Mouse (Mus musculus): ENCODE data around the gene Pdgfc. TPM values are rescaled to one million over a fixed set of nuclear protein-coding genes. Genes with fewer than 3 reads are reported as not detected.

Pdgfc gene
- total RNA-seq, 2 experiments from 2014 or later: 5.0 to 5.6 TPM

DNA sequence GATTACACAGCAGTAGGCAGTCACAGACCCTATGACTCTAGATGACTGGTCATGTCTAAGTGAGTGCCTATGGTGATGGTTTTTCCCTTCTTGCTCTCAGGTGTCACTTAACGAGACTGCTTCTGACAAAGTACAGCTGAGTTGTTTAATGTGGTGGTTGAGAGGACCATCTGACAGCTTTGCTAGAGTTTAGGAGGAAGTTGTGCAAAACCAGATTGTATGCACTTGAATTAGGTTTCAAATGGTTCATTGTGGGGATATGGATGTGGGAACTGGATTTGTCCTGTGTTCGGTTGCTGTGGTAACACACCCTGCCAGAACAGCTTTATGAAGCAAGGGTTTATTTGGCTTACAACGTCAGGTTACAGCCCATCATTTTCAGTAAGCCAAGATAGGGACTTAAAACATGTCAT is 112.9 kb downstream of the Pdgfc start:
- peak; percentile 10 to 70 for DNase-seq (ENCODE audit: low spot score in 2 of 2)

DNA sequence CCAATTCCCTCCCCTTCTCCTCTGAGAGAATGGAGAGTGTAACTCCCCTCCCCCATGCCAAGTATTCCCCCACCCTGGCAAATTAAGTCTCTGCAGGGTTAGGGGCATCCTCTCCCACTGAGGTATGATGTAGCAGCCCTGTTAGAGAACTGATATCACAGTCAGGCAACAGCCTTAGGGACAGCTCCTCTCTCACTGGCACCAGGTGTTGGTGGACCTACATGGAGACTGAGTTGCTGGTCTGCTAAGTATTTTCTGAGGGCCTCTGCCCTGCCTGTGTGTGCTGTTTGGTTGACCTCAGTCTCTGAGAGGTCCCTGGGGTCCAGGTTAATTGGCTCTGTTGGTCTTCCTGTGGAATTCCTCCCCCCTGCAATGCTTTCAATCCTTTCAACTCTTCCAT is 114.0 kb downstream of the Pdgfc start:
- DNase-seq (ENCODE audit: low spot score in 2 of 2): no peak

DNA sequence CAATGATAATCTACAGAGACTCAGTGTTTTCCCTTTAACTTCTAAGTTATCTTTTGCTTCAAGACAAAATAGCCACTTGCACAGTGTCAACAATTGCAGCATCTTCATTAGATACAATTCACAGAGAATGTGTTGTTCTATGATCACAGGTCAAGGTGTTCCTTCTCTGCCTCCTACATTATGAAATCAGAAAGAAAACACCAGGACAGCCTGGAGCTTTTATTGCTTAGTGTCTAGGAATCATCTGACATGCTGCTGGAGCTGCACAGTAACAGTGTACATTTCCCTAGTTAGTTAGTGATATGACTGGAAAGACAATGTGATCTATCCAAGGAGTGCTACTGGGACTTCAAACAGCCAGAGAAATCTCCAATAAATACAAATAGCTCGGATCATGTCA is 118.2 kb downstream of the Pdgfc start:
- no peak for DNase-seq (ENCODE audit: low spot score in 2 of 2)

DNA sequence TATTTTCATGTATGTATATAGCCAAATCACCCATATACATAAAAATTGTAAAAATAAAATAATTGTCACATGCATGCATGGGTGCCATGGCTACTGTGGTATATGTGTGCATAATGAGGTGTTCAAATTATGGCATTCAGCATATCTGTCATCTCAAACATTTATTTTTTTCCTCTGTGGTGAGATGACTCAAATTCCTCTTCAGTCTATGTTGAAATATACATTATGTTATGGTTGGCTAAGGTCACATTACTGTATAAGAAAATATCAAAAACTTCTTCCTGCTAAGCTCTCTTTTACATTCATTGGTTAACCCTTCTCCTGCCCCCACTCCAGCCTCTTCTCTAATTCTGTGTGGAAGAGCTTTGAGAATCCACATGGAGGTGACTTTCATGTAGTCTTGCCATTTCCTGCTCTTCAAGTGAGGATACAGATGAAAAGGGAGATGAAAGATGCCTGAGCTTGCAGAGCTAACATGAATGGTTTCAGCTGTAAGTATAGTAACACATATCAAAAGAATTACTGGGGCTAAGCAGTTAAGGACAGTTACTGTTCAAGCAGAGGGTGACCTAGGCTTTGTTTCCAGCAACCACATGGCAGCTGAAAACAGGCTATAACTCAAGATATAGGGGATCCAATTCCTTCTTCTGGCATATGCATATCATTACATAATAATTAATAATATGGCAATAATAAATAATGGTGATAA is 124.4 kb downstream of the Pdgfc start:
- no peak for DNase-seq (ENCODE audit: low spot score in 2 of 2)

DNA sequence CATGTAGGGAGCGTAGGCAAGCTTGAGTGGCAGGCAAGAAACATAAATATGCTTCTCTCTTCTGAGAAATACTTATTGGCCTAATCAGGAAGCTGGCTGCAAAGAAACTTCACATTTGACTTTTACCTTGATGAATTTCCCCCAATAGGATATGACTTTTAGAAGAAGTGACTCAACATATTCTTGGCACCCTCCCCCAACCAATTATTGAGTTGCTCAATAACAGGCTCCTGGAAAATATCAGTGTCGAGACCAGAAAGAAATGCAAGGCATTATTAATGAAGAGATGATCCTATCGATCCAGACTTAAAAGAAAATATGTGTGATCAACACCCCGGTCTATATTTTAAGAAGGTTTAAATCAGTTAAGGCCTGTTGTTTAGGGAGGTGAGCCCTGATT is 125.9 kb downstream of the Pdgfc start:
- no peak for DNase-seq (ENCODE audit: low spot score in 2 of 2)

DNA sequence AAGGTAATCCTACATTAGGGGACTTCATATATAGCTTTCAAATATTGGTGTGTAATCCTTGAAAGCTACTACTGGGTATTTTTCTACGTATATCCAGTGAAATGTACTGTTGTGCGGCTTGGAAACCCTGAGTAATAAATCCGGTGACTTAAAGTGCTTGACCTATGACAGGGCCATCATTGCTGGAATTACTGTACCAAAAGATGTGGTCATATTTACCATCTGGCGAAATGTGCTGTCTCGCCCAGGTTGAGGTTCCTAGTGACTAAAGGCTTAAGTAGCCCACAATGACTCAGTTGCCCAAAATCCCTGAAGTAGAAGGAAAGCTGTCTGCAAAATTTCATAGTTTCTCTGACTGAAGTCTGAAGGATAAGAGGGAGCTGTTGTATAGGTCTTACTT is 127.9 kb downstream of the Pdgfc start:
- no peak for DNase-seq (ENCODE audit: low spot score in 2 of 2)

DNA sequence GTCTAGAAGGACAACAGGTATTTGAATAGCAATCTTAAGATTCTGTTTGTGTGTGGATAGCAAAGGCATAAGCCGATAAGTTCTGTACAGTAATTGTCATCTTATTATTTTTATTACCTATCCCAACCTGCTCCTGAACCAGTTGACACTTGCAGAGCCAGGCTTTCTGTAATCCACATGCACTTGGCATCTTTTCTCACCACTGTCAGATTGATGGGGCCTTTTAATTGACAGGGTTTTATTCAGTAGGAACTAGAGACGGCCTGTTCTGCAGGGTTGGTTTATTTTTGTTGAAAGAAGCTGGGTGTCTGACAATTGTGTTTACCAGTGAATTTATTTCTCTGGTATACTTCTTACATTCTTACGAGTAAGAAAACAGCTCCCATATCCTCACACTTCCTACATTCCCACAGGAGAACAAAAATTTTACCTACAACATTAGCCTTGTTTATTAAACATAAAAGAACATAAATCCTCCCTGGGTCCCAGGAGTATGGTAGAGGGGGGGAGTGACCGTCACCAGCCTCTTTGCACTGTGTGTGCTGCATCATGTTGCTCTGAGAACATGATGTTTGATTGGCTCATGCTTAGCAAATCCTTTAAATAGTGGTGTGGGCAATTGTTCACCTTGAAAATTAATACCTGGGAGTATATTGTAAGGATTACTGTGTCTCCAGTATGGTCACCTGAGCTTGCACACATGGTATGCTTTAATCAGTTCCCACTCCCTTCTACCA is 134.0 kb downstream of the Pdgfc start:
- no peak for DNase-seq (ENCODE audit: low spot score in 2 of 2)

DNA sequence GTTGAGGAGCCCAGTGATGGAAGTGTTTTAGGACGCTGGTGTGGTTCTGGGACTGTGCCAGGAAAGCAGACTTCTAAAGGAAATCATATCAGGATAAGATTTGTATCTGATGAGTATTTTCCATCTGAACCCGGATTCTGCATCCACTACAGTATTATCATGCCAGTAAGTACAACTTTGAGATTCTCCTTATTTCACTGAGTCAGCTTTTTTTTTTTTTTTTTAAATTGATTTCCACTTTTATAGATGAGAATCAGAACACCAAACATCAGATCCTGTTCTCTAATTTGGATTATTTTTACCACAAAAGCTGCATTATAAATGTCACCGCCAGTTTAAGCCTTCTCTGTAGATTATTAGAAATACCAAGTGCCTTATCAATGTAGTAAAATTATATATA is 138.6 kb downstream of the Pdgfc start:
- no peak for DNase-seq (ENCODE audit: low spot score in 2 of 2)

DNA sequence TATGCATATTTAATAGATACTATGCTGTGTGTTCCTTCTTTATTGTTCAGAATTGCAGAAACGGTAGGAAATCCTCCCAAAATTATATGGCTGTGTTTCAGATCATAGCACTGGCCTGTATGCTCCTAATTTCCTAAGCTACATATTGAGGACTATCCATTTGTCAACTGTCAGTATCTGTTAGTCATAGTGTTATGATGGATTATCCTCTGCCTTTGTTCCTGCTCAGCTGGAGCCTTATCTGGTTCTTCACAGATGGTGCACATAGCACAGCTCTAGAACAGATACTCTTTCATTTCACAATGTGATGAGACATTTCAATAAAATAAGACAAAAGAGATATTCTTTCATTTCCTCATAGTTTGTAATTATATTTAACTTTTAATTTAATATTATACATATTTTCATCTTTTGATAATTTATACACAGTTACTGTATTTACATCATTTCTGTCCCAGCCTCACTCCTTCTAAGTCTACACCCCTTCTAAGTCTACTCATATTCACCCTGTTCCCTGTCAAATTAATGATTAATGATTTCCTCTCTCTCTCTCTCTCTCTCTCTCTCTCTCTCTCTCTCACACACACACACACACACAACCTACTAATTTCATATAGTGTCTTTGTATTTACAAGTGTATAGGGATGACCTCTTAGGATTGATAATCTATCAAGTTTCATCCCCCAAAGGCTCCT is 145.2 kb downstream of the Pdgfc start:
- peak in 1 of 2 experiments; percentile 36 for DNase-seq (ENCODE audit: low spot score in 2 of 2)

DNA sequence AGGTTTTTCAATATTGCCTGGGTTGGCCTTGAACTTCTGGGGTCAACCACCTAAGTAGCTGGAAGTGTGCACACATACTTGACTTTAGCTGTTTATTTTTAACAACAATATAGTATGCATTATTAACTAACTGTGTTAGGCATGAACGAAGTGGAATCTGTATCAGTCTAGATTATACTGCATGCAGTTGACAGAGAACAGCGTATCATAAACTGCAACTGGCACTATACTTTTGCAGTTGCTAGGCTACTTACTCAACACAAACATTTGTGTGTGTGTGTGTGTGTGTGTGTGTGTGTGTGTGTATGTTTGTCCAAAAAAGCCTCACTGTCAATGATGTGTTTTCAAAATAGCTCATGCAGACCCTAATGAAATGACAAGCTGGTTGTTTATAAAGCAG is 160.7 kb downstream of the Pdgfc start:
- no peak for DNase-seq (ENCODE audit: low spot score in 2 of 2)

DNA sequence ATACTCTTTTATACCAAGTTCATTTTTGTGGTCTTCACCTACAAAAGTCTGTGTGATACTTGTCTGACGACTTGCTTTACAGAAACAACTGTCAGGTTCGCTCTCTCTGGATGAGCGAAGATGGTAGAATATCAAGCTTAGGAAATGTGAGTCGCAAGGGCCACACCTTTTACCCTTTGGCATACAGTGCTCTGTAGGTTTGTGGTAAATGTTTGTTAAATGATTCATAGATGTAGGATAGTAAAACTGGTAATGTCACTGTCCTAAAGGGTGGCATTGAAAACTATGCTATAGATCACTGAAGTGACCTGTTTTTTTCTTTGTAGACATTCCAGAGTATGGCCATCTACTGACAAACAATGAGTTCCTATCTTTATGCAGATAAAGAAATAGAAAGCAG is 161.4 kb downstream of the Pdgfc start:
- no peak for DNase-seq (ENCODE audit: low spot score in 2 of 2)

DNA sequence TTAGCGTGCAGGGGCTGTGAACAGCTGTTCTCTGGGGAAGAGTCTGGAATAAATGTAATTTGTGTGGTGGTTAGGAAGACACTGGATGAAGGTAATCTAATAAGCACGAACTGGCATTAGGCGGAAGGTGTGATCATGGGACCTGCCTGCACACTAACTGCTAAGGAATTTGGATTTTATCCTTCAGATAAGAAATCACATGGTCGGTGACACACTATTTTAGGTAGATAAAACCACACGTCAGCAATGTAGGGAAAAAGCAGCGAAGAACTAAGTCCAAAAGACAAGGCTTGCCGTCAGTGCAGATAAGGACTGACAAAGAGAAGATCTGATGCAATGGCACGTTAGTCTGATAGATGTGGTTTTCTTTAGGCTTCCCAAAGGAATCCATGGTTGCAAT is 164.4 kb downstream of the Pdgfc start:
- DNase-seq (ENCODE audit: low spot score in 2 of 2): no peak

DNA sequence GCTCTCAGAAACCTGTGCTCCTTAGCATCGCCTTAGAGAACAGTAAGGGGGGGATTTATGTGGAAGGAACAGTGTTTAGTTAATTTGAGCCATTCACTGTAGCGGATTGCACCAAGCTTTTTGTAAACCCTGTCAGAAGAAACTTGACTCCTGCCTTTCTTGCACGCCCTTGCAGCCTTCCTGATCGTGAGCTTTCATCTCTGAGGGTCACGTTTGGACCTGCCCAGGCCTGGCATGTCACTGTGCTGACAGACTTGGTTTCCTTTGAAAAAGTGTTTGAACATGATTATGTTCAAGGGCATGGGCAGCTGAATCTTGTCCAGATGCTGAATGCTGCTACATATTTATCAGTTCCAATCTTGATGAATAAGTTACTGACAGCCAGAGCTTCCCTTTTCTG is 169.0 kb downstream of the Pdgfc start:
- DNase-seq (ENCODE audit: low spot score in 2 of 2): no peak

DNA sequence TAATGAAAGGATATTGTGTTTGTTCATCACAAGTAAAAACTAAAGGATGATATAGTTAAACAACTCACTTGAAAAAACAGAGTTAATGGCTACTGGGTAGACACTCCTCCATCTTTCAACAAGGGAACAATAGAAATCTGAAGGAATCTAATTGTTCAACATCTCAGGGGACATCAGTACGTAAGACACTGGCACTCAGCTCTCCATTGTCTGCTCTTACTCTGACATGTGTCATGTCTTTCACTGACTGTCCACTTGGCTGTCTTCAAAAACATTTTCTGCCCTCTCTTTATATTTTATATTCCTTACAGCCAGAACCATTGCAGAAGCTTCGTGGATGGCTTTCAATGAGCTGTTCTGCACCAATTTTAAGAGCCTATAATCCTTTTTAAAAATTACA is 172.0 kb downstream of the Pdgfc start:
- DNase-seq (ENCODE audit: low spot score in 2 of 2): no peak

DNA sequence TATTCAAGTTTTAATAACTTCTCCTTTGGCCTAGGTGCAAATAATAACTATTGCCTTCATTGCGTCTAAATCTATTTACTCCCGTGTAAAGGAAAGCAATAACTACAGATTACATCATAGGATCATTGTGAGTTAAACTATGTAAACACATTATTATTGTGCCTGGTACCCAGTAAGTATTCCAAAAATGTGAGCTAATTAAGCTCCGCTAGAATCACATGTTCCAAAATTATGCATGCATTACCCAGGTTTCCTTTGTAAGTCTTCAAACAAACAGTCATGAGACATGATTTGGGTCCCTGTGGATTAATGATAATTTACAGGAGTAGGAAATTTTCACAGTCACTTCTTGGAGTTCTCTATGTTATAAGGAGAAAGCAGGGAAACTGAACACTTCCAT is 174.9 kb downstream of the Pdgfc start:
- DNase-seq (ENCODE audit: low spot score in 2 of 2): no peak

DNA sequence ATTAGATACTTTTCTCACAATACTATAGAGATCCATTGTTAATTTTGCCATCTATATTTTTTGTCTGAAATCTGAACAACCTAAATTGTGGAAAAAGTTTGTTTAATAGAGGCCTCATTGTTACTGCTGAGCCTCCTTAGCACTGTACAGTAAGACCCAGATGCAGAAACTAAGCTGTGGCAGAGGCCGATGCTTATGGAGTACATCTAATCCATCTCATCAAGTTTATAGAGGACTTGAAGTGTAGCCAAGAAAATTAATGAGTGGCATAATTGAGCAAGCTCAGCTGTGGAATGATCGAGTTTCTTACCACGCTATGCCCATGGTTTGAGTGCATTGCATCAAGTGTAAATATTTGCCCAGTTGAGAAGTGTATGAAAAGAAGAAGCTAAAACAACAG is 175.4 kb downstream of the Pdgfc start:
- DNase-seq (ENCODE audit: low spot score in 2 of 2): no peak

DNA sequence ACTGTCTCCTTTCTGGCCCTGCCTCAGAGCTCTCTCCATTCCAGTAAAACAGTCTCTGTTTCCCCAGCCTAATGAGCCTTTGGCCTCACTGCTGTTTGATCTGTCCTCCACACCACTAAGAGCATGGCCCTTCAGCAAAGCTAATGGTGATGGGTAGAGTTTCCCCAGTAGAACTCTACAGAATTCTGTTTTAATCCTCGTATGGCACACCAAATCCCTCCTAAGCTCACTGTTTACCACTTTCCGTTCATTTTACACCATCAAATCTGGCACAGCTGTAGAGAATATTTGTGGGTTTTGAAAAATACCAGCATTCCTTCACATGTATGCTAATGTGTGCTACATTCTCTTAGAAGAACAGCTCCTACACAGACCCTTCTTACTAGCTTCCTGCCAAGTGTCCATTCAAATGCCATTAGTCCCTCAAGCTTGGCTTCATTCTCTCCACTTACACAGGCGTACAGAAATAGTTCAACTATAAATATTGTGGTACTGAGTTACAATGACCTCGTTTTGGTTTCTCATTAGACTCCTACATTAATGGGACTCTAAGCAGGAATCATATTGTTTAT is 179.4 kb downstream of the Pdgfc start:
- no peak for DNase-seq (ENCODE audit: low spot score in 2 of 2)

DNA sequence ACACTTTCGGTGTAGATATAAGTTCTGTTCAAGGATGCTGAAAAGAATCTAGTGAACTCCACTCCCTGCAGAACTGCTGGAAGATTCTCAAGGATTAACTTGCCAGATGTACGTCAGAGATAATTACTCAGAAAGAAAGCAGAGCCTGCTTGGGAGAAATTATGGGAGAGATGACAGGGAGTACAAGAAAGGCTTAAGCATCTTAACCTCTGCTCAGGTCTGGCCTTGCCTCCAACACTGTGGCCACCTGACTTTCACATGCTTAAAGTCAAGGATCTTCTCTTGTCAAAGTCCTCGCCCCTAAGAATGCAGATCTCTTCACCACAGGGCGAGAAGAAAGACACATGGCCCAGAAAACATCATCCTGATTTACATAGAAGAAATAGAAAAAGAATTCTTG is 185.5 kb downstream of the Pdgfc start:
- DNase-seq (ENCODE audit: low spot score in 2 of 2): no peak

DNA sequence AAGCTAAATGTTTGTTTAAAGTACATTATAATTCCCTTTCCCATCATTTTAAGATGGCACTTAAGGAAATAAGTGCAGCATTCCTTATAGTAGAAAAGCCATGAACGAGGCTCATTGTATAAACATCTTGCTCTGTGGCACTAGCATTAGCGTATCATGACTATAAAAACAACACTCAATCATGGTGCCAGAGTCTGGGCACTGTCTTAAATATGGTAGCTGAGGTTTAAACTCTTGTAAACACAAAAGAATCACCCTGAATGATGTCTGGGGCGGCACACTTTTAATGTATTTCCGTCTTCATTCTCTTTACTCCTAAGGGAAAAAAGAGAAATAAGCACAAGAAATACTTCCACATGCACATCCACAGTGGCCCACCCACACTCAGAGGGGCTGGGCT is 192.1 kb downstream of the Pdgfc start:
- no peak for DNase-seq (ENCODE audit: low spot score in 2 of 2)

DNA sequence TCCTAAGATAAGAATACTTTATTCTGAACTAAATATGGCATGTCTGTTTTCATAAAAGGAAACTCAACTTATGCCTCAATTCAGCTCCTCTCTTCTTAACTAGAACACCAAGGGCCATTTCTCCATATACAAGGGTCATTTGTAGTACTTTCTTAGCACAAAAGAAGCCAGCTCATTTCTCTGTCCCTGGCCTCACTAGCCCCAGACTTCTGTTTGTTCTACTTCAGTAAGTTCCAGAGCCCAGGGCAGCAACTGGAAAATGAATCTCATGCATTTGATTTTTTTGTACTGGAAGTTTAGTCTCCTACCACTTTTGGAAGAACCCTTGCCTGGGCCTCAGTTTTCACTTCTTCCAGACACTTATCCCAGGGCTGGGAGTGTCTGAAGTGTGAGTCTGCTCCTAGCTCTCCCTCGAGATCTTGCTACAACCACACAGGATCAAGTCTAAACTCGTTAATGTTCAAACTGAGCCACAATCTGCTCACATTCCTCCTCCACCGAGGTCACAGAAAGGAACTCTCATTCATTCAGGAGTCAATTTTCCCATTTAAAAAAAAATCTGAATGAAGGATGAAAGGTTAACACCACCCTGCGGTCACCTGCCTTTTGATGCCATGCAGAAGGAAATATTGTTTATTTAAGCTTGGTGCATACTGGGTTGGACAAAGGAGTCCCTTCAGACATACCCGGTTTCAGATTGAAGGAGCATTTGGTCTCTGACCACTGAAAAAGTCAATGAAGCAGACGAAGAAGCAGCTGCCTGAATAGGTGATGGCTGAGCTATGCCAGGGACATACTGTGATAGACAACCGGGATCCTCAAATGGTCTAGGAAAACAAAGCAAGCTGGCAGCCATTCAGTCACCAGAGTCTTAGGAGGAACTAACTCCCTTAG is 206.7 kb downstream of the Pdgfc start:
- DNase-seq (ENCODE audit: low spot score in 2 of 2): no peak

DNA sequence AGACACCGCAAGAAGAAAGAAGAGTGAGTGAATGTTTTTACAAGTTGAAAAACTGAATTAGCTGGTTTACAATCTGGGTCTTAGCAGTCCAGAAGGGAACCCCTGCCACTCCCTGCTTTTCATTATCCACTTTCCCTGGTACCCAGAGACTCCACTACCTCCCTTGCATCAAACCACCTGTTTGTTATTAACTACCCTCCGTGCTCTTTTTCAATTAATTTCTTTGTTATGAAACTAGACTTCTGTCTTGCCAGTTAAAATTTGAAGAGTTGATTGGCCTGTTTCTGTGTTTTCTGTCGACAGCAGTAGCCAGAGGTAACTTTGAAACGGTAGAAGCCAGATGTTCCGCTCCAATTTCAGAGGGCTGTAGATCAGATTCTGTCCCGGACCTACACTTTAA is 207.4 kb downstream of the Pdgfc start:
- no peak for DNase-seq (ENCODE audit: low spot score in 2 of 2)
